Mouse (Mus musculus) lung, postnatal 14 days (tissue): ENCODE data around the gene Slc1a4.

Experiments
- DNase-seq: peaks from one replicate; pipeline ENCODE4 v3.0.0; 2021

The Slc1a4 gene

GRCm38 (mm10) chr11:20324006-20324405, 8.5 kb downstream of the Slc1a4 start:
- DNase-seq, result no peak

DNA sequence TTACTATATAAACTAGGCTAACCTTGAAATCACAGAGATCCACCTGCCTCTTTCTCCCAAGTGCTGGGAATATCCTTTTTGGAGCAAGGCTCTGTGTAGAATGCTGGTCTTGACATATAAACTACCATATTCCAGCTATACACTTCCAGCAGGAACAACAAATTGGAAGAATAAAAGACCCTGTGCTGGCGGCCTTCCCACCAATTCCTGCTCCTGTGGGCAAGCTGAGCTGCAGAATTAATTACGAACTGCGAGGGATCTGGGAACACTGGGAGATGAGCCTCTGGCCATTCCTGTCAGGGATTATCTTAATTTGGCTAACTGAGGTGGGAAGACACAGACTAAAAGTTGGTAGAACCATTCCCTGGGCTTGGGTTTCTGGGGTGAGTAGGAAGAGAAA, 10.1 kb downstream of the Slc1a4 start:
- DNase-seq, result no peak

DNA sequence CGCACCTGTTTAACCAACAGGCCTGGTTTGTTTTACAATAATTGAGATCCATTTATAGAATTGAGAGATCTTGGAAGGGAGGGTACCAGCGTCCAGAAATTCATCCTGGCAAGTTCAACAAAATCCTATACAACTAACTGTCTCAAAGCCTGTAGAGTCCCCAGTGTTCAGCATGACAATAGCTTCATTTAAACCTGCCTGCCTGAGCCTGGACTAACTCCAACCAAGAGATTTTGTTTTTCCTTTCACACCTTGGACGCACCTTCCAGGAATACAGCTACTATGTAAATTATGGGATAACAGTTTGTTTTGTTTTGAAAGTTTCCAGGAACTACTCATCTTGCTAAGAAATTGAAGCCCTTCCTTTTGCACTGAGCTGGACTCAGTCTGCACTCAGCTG, 11.9 kb downstream of the Slc1a4 start:
- no peak for DNase-seq

- no peak for DNase-seq
Observed at GRCm38 (mm10) chr11:20318659-20319454, 13.7 kb downstream of the Slc1a4 start.

- DNase-seq, result no peak
Observed at GRCm38 (mm10) chr11:20313576-20313975, 18.9 kb downstream of the Slc1a4 start.

DNA sequence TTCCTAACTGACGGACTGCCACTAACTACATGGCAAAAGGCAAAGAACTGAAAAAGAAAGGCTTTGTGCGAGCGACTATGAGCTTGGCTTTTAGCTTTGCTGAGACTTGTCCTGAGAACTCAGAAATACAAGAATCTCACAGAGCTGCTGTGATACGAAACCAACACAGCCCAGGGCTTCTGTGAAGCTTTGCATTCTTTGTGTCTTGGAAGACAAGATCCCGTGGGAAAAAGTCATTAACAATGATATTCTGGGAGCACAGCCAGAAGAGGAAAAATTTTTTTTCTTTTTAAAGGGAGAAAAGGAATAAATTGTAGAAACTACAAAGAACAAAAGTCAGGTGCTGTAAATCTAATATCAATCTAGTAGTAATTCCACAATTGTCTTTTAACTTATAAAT, 23.5 kb downstream of the Slc1a4 start:
- DNase-seq, result no peak

DNA sequence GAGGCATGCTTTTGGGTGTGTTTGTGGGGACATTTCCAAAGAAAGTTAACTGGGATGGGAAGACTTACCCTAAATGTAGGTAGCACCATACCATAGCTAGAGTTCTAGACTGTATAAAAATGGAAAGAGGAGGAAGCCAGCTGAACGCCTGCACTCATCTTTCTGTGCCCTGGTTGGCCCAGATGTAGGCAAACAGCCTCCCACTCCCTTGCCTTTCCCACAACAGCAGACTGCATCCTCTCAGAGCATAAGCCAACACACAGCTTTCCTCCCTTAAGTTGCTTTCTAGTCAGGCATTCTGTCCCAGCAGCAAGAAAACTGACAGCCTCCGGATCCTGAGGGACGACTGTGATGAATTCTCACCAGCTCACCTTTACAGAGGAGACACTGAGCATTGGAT, 25.1 kb downstream of the Slc1a4 start:
- DNase-seq, result no peak

- no peak for DNase-seq
Observed at GRCm38 (mm10) chr11:20305641-20306040, 26.9 kb downstream of the Slc1a4 start.

DNA sequence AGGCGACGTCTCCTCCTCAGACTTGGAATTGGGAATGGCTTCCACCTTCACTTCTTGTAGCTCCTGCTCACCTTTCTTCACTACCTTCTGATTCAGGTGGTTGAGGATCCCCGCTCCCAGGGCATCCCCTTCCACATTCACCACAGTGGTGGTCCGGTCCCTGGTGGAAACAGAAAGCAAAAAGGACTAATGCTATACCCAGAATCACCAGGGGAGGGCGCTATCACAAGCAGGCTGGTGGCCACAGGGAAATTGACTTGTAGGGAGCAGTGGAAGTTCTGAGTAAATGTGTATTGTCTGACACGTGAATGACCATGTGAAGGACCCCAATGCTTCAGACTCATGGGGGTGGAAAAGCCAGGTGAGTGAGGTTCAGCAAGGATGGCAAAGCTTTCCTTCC, 28.2 kb downstream of the Slc1a4 start:
- DNase-seq, result peak; percentile 60

DNA sequence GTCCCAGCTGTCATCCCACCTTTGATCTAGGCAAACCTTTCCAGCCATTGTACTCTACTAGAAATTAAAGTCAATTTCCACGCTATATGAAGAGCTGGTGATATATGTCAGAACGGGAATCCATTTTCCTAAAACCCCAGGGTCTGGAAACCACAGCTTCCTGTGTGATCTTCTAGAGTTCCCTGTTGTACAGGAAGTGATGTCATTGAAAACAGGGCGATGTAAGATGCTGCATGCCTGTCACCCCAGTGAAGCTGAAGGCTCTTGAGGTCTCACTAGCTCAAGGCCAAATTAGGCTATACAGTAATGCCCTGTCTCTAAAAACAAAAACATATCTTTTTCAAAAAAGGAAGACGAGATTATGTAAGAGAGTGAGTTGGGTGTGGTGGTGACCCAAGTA, 31.2 kb downstream of the Slc1a4 start:
- DNase-seq, result no peak

DNA sequence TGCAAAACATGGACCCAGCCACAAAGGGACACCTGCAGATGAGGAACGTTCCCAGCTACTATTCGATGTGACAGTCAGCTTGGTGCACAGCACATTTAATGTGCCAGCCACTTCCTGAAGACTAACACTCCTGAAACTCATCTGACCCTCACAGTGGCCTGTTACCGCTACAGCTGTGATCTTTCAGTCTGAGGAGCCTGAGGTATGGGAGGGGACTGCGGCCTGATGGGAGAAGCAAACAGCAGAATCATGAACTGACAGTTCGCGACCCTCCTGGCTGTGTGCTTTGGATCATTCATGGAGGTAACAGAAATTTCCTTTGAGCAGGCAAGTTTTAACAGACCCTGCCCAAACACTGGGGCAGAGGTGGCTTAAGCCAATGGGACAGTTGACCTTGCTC, 31.7 kb downstream of the Slc1a4 start:
- no peak for DNase-seq

DNA sequence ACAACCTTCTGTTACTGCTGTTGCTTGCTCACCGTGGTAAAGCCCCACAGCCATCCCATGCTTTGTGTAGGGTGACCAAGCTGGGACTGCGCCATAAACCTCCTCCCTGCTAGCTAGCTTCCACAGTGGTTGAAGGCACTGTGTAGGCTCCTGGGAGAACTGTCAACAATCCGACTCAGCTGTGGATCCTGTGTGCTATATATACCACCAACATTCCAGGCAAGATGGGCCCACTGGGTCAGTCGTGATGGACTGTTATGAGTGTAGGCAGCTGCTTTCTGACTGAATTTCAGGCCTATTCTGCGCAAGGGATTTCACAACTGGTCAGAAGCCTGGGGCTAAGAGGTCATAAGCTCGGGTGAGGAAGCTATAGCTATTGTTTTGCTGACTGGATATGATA, 32.6 kb downstream of the Slc1a4 start:
- peak; percentile 28 for DNase-seq

GRCm38 (mm10) chr11:20284463-20284862, 48.0 kb downstream of the Slc1a4 start:
- no peak for DNase-seq

DNA sequence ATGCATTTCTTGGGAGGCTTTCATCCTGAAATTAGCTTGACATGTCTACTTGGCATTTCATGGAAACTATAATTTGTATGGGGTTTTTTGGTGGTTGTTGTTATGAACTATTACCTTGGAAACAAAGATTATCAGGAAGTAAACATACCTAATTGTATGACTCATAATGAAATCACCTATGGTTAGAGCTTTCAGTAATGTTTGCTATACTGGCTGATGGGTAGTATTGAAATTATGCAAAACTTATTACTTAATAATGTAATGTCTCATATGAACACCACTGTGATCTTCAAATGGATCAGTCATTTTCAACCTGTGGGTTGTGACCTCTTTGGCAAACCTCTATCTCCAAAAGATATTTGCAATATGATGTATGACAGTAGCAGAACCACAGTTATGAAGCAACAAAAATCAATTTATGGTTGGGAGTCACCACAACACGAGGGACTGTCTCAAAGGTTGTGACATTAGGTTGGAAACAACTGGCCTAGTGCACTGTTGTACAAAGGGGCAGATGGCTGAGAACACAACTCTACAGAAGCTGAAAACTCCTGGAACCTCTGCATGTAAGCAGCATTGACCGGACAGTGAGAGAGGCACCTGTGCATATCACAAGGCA, 49.8 kb downstream of the Slc1a4 start:
- DNase-seq, result no peak

DNA sequence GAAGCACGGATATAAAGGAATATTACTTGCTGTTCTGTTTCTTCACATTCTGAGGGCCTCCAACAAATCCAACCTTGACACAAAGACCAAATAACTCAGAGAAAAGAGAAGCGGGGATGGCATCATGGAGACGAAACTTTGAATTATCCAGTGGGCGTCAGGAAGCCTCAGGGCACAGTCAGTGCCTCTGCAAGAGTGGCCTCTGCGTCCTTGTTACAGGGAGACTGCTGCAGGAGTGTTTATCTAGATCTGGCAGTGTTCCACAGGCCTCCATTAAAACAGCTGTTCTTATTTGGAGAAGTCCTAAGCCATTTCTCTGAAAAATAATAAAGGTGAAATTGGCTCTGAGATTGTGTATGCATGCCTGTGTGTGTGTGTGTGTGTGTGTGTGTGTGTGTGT, 51.5 kb downstream of the Slc1a4 start:
- peak; percentile 35 for DNase-seq

GRCm38 (mm10) chr11:20278702-20279101, 53.8 kb downstream of the Slc1a4 start:
- DNase-seq, result no peak

- no peak for DNase-seq
Observed at GRCm38 (mm10) chr11:20277106-20277505, 55.4 kb downstream of the Slc1a4 start.

DNA sequence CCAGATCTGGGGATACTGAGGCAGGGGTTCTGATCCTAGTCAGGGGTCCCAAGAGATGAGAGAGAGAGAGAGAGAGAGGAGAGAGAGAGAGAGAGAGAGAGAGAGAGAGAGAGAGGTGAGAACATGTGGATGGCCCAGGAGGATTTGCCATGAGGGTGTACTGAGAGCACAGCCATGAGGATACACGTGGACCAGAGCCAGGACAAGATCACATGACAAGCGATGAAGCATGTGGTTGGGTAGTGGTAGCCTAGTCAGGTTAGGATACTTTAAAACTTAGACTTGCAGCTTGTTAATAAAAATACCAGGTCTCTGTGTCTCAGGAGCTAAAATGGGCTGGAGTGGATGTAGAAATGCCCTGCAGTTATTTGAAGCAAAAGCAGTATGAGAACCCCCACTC, 56.5 kb downstream of the Slc1a4 start:
- DNase-seq, result no peak

- DNase-seq, result no peak
Observed at GRCm38 (mm10) chr11:20269885-20270284, 62.6 kb downstream of the Slc1a4 start.

GRCm38 (mm10) chr11:20262628-20263380, 69.7 kb downstream of the Slc1a4 start:
- no peak for DNase-seq

DNA sequence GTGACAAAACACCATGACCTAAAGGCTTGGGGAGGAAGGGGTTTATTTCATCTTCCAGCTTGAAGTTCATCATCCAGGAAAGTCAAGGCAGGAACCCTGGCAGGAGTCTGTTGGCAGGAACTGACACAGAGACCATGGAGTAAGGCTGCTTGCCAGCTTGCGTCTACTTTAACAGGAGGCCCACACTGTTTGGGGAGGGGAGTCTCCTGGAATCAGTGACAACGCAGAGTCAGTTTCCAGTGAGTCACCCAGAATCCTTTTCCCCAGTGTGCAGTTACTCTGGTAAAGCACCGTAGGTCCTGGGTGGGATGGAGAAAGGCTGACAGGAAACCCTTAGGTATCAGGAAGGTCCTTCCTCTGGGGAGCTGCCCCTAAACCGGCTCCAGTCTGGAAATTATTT, 77.7 kb downstream of the Slc1a4 start:
- DNase-seq, result no peak

DNA sequence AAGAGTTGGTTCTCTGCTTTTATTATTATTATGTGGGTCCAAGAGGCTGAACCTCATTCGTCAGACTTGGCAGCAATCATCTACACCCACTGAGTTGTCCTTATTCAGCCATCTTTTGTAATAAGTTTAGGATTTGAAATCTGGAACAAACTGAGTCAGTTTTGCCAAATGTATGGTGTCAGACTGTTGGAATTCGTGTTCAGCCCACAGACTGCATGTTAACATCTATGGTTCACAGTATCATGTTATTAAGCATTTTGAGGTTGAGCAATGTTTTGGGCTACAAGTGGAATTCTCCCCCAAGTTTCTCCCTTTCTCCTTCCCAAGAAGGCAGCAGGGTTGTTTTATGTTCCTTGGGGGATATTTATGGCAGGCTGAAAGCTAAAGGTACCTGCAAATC, 79.4 kb downstream of the Slc1a4 start:
- no peak for DNase-seq
